10 mouse cellular contexts compared by ENCODE assay signal in genomic region chr13:119598466-119598865, GRCm38 (mm10). TPM values are rescaled to one million over a fixed set of nuclear protein-coding genes. Genes with fewer than 3 reads are reported as not detected.
A peak's percentile ranks its signal among the peaks of the same experiment; 100 is the strongest.
DNase-seq lines count a peak whose midpoint lies in the region; ATAC-seq and TF ChIP-seq lines count a peak whose summit lies in the region.
"Not testable (repeated sequence)": the region's sequence is repeated elsewhere in the genome, so short reads cannot be mapped to it uniquely, and the experiment has no call there.
"Had no signal": no experiment of that assay in that cellular context is flagged by ENCODE, and none has a peak within 500 bp of the region (broad histone marks: within the 10 kb centered on the region; RNA-seq: fewer than 3 reads in every experiment).

No protein-coding gene starts in this region.

- not testable (repeated sequence) for H3K27me3 ChIP-seq in hindbrain, embryonic 10.5 days (ENCODE audit: insufficient read depth, poor library complexity, severe bottlenecking); midbrain, postnatal 0 days (ENCODE audit: insufficient read depth, low read length); spleen, adult 2 months (ENCODE audit: control insufficient read depth, insufficient read depth, low read length)

- H3K36me3 ChIP-seq in hindbrain, embryonic 10.5 days; midbrain, postnatal 0 days (ENCODE audit: insufficient read depth, low read length); spleen, adult 2 months (ENCODE audit: control insufficient read depth, insufficient read depth, low read length): not testable (repeated sequence)

- not testable (repeated sequence) for TF ChIP-seq CTCF in midbrain, postnatal 0 days (IDR thresholded peaks at IDR 0.05); spleen, adult 2 months (IDR thresholded peaks at IDR 0.05; ENCODE audit: extremely low read depth, insufficient read depth, insufficient read length, insufficient replicate concordance)

- H3K4me2 ChIP-seq in midbrain, postnatal 0 days (ENCODE audit: low read depth, low read length, poor library complexity, severe bottlenecking) = not testable (repeated sequence)

- not testable (repeated sequence) for H3K4me3 ChIP-seq in hindbrain, embryonic 10.5 days; midbrain, postnatal 0 days (ENCODE audit: low read depth, low read length); spleen, adult 2 months (ENCODE audit: extremely low read depth, insufficient read depth, insufficient read length)

- not testable (repeated sequence) for H3K27ac ChIP-seq in hindbrain, embryonic 10.5 days; midbrain, postnatal 0 days (ENCODE audit: low read depth, low read length); spleen, adult 2 months (ENCODE audit: insufficient read depth, low read length)

- not testable (repeated sequence) for H3K9ac ChIP-seq in midbrain, postnatal 0 days (replicated peaks; ENCODE audit: low read length, poor library complexity, severe bottlenecking)

- peak; percentile 55 for DNase-seq in CD4-positive, CD25-positive, alpha-beta regulatory T cell, adult 2 months (ENCODE audit: low read depth, low spot score)
- peak; percentile 39 for DNase-seq in adrenal gland, postnatal 14 days
- peak; percentile 45 for DNase-seq in embryo, embryonic 9.5 days (ENCODE audit: extremely low spot score)
- DNase-seq in hindbrain, embryonic 10.5 days (ENCODE audit: low spot score) = peak; percentile 23
- DNase-seq in liver = peak; percentile 43
- DNase-seq in midbrain, postnatal 0 days (ENCODE audit: low spot score) = peak; percentile 39
- peak; percentile 15 to 55 for DNase-seq in spleen, adult 2 months (ENCODE audit: low read depth in 1 of 2, low spot score in 2 of 2)
- DNase-seq in yolk sac, embryonic 10.5 days (ENCODE audit: low spot score) = peak; percentile 43

- not testable (repeated sequence) for ATAC-seq in midbrain, postnatal 0 days (ENCODE audit: low FRiP score)

- H3K9me3 ChIP-seq in hindbrain, embryonic 10.5 days = peaks cover 31% of the 10 kb centered on the region
- not testable (repeated sequence) for H3K9me3 ChIP-seq in midbrain, postnatal 0 days (ENCODE audit: low read length)

- TF ChIP-seq POLR2A in spleen, adult 2 months (IDR thresholded peaks at IDR 0.05; ENCODE audit: low read depth, low read length) = not testable (repeated sequence)

- H3K4me1 ChIP-seq in hindbrain, embryonic 10.5 days (replicated peaks); midbrain, postnatal 0 days (ENCODE audit: insufficient read depth, low read length); spleen, adult 2 months (ENCODE audit: control insufficient read depth, insufficient read depth, insufficient read length): not testable (repeated sequence)

RNA-seq across cellular contexts. Expression of gene Ccl28, which starts 25.2 kb away (rescaled TPM):
- 0.34 and 0.78 TPM in 2 replicates for total RNA-seq in adrenal gland, postnatal 14 days (2021)
- 0.07 and 0.09 TPM in 2 replicates for polyA plus RNA-seq in hindbrain, embryonic 10.5 days (2016; fragmentation: Nextera tagmentation; extraction: Ambion mirVana)
- 2.9 and 3.4 TPM in 2 replicates for total RNA-seq in midbrain, postnatal 0 days (2014; rRNA removed)
- 0.34 and 0.41 TPM in 2 replicates for polyA plus RNA-seq in midbrain, postnatal 0 days (2015; fragmentation: Nextera tagmentation; extraction: Ambion mirVana)
- polyA plus RNA-seq in spleen, adult 2 months (2012; rRNA removed) = not detected in 2 replicates
- polyA plus RNA-seq: heart, embryonic 15.5 days; liver, embryonic 13.5 days had no signal
